Mouse (Mus musculus): Measurements from ENCODE around the gene Lrmda.

DNA sequence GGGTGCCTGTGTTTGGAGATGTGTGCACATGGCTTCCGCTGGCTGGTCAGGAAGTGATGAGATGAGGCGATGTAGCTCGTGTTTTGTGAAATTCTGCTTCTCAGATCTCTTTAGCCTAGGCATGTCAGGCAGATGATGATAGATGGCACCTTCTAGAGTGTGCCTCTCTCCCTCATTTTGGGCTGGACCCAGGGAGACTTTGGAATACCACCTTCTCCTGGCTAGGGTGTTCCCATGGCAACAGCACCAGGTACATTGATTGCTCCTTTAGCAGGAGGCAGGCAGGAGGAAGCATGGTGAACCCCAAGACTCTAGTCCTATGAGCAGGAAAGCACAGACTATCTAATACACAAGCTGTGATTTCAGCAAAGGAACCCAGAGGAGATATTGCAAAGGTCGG, 1076.9 kb downstream of the Lrmda start:
- no peak for TF ChIP-seq TCF12 (IDR thresholded peaks at IDR 0.05; ENCODE audit: low read depth, low read length)
- TF ChIP-seq USF1 (IDR thresholded peaks at IDR 0.05; ENCODE audit: low read depth, low read length) = no peak
- TF ChIP-seq EP300 (IDR thresholded peaks at IDR 0.05; ENCODE audit: low read depth in 1 of 2, low read length in 2 of 2) = no peak
- no peak for TF ChIP-seq TAL1 (IDR thresholded peaks at IDR 0.05; ENCODE audit: low read length)
- TF ChIP-seq POLR2A (IDR thresholded peaks at IDR 0.05; ENCODE audit: control insufficient read depth in 1 of 2, insufficient read depth in 1 of 2, low read depth in 1 of 2, low read length in 2 of 2, poor library complexity in 1 of 2) = no peak
- no peak for TF ChIP-seq CTCF (IDR thresholded peaks at IDR 0.05 in 2 of 3, conservative IDR thresholded peaks at IDR 0.05 in 1 of 3; ENCODE audit: control insufficient read depth in 1 of 3, insufficient read depth in 1 of 3, low read depth in 2 of 3, low read length in 3 of 3, poor library complexity in 1 of 3, severe bottlenecking in 1 of 3)
- TF ChIP-seq ZC3H11A (IDR thresholded peaks at IDR 0.05; ENCODE audit: low read depth, low read length) = no peak
- TF ChIP-seq HCFC1 (IDR thresholded peaks at IDR 0.05; ENCODE audit: low read depth, low read length) = no peak
- no peak for TF ChIP-seq MAZ (IDR thresholded peaks at IDR 0.05; ENCODE audit: low read depth, low read length)
- no peak for TF ChIP-seq SMC3 (IDR thresholded peaks at IDR 0.05; ENCODE audit: low read depth, low read length)
- no peak for TF ChIP-seq MYB (IDR thresholded peaks at IDR 0.05; ENCODE audit: low read depth, low read length)
- TF ChIP-seq E2F4 (IDR thresholded peaks at IDR 0.05; ENCODE audit: borderline replicate concordance, low read depth, low read length) = no peak
- no peak for TF ChIP-seq RAD21 (IDR thresholded peaks at IDR 0.05; ENCODE audit: low read depth, low read length)
